Mouse (Mus musculus): ENCODE measurements at regions not wholly inside any gene's neighbourhood (a gene's known extent, or its start where the extent isn't known, plus 50 kb on each side); places are given as distances from the start of the nearest gene placed in this dataset.

- no peak overlapping the region for H3K27ac ChIP-seq (ENCODE audit: insufficient read depth, low read length)
- TF ChIP-seq CTCF (IDR thresholded peaks at IDR 0.05; ENCODE audit: extremely low read depth, insufficient read depth, low read length) (no peak), POLR2A (IDR thresholded peaks at IDR 0.05; ENCODE audit: extremely low read depth, insufficient read depth, low read length) (no peak)
- H3K4me1 ChIP-seq (ENCODE audit: control insufficient read depth, insufficient read depth, low read length): no peaks in the 10 kb centered on the region
- H3K4me3 ChIP-seq (ENCODE audit: insufficient read depth, low read length): no peak overlapping the region
Observed at GRCm38 (mm10) chr8:103337314-103337713, 551.9 kb upstream of the Cdh11 start.

GRCm38 (mm10) chr8:103339042-103339441 is 553.6 kb upstream of the Cdh11 start:
- TF ChIP-seq CTCF (IDR thresholded peaks at IDR 0.05; ENCODE audit: extremely low read depth, insufficient read depth, low read length) (no peak), POLR2A (IDR thresholded peaks at IDR 0.05; ENCODE audit: extremely low read depth, insufficient read depth, low read length) (no peak)
- peak overlapping the region; percentile 59 for H3K27ac ChIP-seq (ENCODE audit: insufficient read depth, low read length)
- no peaks in the 10 kb centered on the region for H3K4me1 ChIP-seq (ENCODE audit: control insufficient read depth, insufficient read depth, low read length)
- H3K4me3 ChIP-seq (ENCODE audit: insufficient read depth, low read length): no peak overlapping the region

GRCm38 (mm10) chr8:103339951-103340350 is 554.5 kb upstream of the Cdh11 start:
- no peak for TF ChIP-seq POLR2A (IDR thresholded peaks at IDR 0.05; ENCODE audit: extremely low read depth, insufficient read depth, low read length)
- TF ChIP-seq CTCF (IDR thresholded peaks at IDR 0.05; ENCODE audit: extremely low read depth, insufficient read depth, low read length): no peak
- Histone ChIP-seq H3K4me1 (ENCODE audit: control insufficient read depth, insufficient read depth, low read length) (no peaks in the 10 kb centered on the region), H3K27ac (ENCODE audit: insufficient read depth, low read length) (no peak overlapping the region), H3K4me3 (ENCODE audit: insufficient read depth, low read length) (no peak overlapping the region)

GRCm38 (mm10) chr8:103343891-103344290 is 558.4 kb upstream of the Cdh11 start:
- H3K27ac ChIP-seq (ENCODE audit: insufficient read depth, low read length): no peak overlapping the region
- no peak overlapping the region for H3K4me3 ChIP-seq (ENCODE audit: insufficient read depth, low read length)
- TF ChIP-seq POLR2A (IDR thresholded peaks at IDR 0.05; ENCODE audit: extremely low read depth, insufficient read depth, low read length) (no peak), CTCF (IDR thresholded peaks at IDR 0.05; ENCODE audit: extremely low read depth, insufficient read depth, low read length) (no peak)
- H3K4me1 ChIP-seq (ENCODE audit: control insufficient read depth, insufficient read depth, low read length): no peaks in the 10 kb centered on the region

- no peak for TF ChIP-seq CTCF (IDR thresholded peaks at IDR 0.05; ENCODE audit: extremely low read depth, insufficient read depth, low read length)
- TF ChIP-seq POLR2A (IDR thresholded peaks at IDR 0.05; ENCODE audit: extremely low read depth, insufficient read depth, low read length): no peak
- Histone ChIP-seq H3K27ac (ENCODE audit: insufficient read depth, low read length) (no peak overlapping the region), H3K4me3 (ENCODE audit: insufficient read depth, low read length) (no peak overlapping the region), H3K4me1 (ENCODE audit: control insufficient read depth, insufficient read depth, low read length) (no peaks in the 10 kb centered on the region)
Observed at GRCm38 (mm10) chr8:103344871-103345270, 559.4 kb upstream of the Cdh11 start.

GRCm38 (mm10) chr8:103347158-103347871 is 561.9 kb upstream of the Cdh11 start:
- H3K4me1 ChIP-seq (ENCODE audit: control insufficient read depth, insufficient read depth, low read length): no peaks in the 10 kb centered on the region
- no peak for TF ChIP-seq CTCF (IDR thresholded peaks at IDR 0.05; ENCODE audit: extremely low read depth, insufficient read depth, low read length)
- no peak for TF ChIP-seq POLR2A (IDR thresholded peaks at IDR 0.05; ENCODE audit: extremely low read depth, insufficient read depth, low read length)
- no peak overlapping the region for H3K4me3 ChIP-seq (ENCODE audit: insufficient read depth, low read length)
- H3K27ac ChIP-seq (ENCODE audit: insufficient read depth, low read length): no peak overlapping the region

- TF ChIP-seq POLR2A (IDR thresholded peaks at IDR 0.05; ENCODE audit: extremely low read depth, insufficient read depth, low read length): no peak
- no peak for TF ChIP-seq CTCF (IDR thresholded peaks at IDR 0.05; ENCODE audit: extremely low read depth, insufficient read depth, low read length)
- Histone ChIP-seq H3K27ac (ENCODE audit: insufficient read depth, low read length) (no peak overlapping the region), H3K4me3 (ENCODE audit: insufficient read depth, low read length) (no peak overlapping the region), H3K4me1 (ENCODE audit: control insufficient read depth, insufficient read depth, low read length) (no peaks in the 10 kb centered on the region)
Observed at GRCm38 (mm10) chr8:103361713-103362112, 576.3 kb upstream of the Cdh11 start.

GRCm38 (mm10) chr8:103370394-103370793 is 585.0 kb upstream of the Cdh11 start:
- no peaks in the 10 kb centered on the region for H3K4me1 ChIP-seq (ENCODE audit: control insufficient read depth, insufficient read depth, low read length)
- no peak overlapping the region for H3K4me3 ChIP-seq (ENCODE audit: insufficient read depth, low read length)
- no peak overlapping the region for H3K27ac ChIP-seq (ENCODE audit: insufficient read depth, low read length)
- TF ChIP-seq POLR2A (IDR thresholded peaks at IDR 0.05; ENCODE audit: extremely low read depth, insufficient read depth, low read length) (no peak), CTCF (IDR thresholded peaks at IDR 0.05; ENCODE audit: extremely low read depth, insufficient read depth, low read length) (no peak)

GRCm38 (mm10) chr8:103373007-103373406 is 587.6 kb upstream of the Cdh11 start:
- H3K4me1 ChIP-seq (ENCODE audit: control insufficient read depth, insufficient read depth, low read length): no peaks in the 10 kb centered on the region
- H3K4me3 ChIP-seq (ENCODE audit: insufficient read depth, low read length): no peak overlapping the region
- TF ChIP-seq POLR2A (IDR thresholded peaks at IDR 0.05; ENCODE audit: extremely low read depth, insufficient read depth, low read length) (no peak), CTCF (IDR thresholded peaks at IDR 0.05; ENCODE audit: extremely low read depth, insufficient read depth, low read length) (no peak)
- no peak overlapping the region for H3K27ac ChIP-seq (ENCODE audit: insufficient read depth, low read length)

GRCm38 (mm10) chr8:103374151-103374550 is 588.7 kb upstream of the Cdh11 start:
- Histone ChIP-seq H3K4me1 (ENCODE audit: control insufficient read depth, insufficient read depth, low read length) (no peaks in the 10 kb centered on the region), H3K27ac (ENCODE audit: insufficient read depth, low read length) (no peak overlapping the region), H3K4me3 (ENCODE audit: insufficient read depth, low read length) (no peak overlapping the region)
- TF ChIP-seq CTCF (IDR thresholded peaks at IDR 0.05; ENCODE audit: extremely low read depth, insufficient read depth, low read length) (no peak), POLR2A (IDR thresholded peaks at IDR 0.05; ENCODE audit: extremely low read depth, insufficient read depth, low read length) (no peak)
